Mouse (Mus musculus) heart, embryonic 14.5 days (tissue): Measurements from ENCODE around the gene Ncoa1. TPM values are rescaled to one million over a fixed set of nuclear protein-coding genes. Genes with fewer than 3 reads are reported as not detected.
"Not testable (repeated sequence)": the region's sequence is repeated elsewhere in the genome, so short reads cannot be mapped to it uniquely, and the experiment has no call there.

Experiments used
- ATAC-seq: fragments of 200-750 bp; cut with Nextera tagmentation; 2 replicates; pipeline ENCODE4 v1.8.0; 2017; ENCODE audit warnings: low read depth, moderate TSS enrichment; ENCODE audit not compliant: insufficient number of reproducible peaks, insufficient read depth, low FRiP score
- H3K27ac ChIP-seq, 2 experiments: fragments of 200-500 bp in 1 of 2; fragments of 300-500 bp in 1 of 2; sonication (generic) in 1 of 2; replicated peaks in 1 of 2; 2 replicates each; pipeline ENCODE4 v1.5.1; 2012 to 2014; ENCODE audit warnings: low read depth in 2 of 2, low read length in 2 of 2, control low read depth in 1 of 2, mild to moderate bottlenecking in 1 of 2, mixed read lengths in 1 of 2; ENCODE audit not compliant: control insufficient read depth in 1 of 2, insufficient read depth in 1 of 2
- H3K27me3 ChIP-seq: fragments of 300-500 bp; sonication (generic); 2 replicates; pipeline ENCODE4 v1.6.1; 2014; ENCODE audit warnings: mild to moderate bottlenecking, low read length, control low read depth; ENCODE audit not compliant: control insufficient read depth, insufficient read depth
- H3K36me3 ChIP-seq: fragments of 300-500 bp; sonication (generic); 2 replicates; pipeline ENCODE4 v1.6.1; 2014; ENCODE audit warnings: mild to moderate bottlenecking, control low read depth, low read length, mixed read lengths; ENCODE audit not compliant: control insufficient read depth, insufficient read depth
- H3K4me1 ChIP-seq, 2 experiments: fragments of 200-500 bp in 1 of 2; fragments of 300-500 bp in 1 of 2; sonication (generic) in 1 of 2; 2 replicates each; pipeline ENCODE4 v1.6.1; 2012 to 2014; ENCODE audit warnings: low read length in 2 of 2, control low read depth in 1 of 2, mixed read lengths in 1 of 2; ENCODE audit not compliant: control insufficient read depth in 2 of 2, insufficient read depth in 2 of 2
- H3K4me2 ChIP-seq: fragments of 300-500 bp; sonication (generic); 2 replicates; pipeline ENCODE4 v1.6.1; 2014; ENCODE audit warnings: mild to moderate bottlenecking, low read length
- H3K4me3 ChIP-seq, 2 experiments: fragments of 200-500 bp in 1 of 2; fragments of 300-500 bp in 1 of 2; sonication (generic) in 1 of 2; 2 replicates each; pipeline ENCODE4 v1.5.1; 2012 to 2014; ENCODE audit warnings: low read length in 2 of 2, mild to moderate bottlenecking in 2 of 2, control low read depth in 1 of 2, low read depth in 1 of 2, moderate library complexity in 1 of 2; ENCODE audit not compliant: control insufficient read depth in 1 of 2, insufficient read depth in 1 of 2
- H3K9ac ChIP-seq: fragments of 300-500 bp; sonication (generic); 2 replicates; pipeline ENCODE4 v1.6.1; 2014; ENCODE audit warnings: mild to moderate bottlenecking, low read length
- H3K9me3 ChIP-seq: fragments of 300-500 bp; sonication (generic); 2 replicates; pipeline ENCODE4 v1.6.1; 2016; ENCODE audit warnings: low read length, control low read depth; ENCODE audit not compliant: control insufficient read depth
- WGBS: fragments of 180-500 bp; shearing (Covaris S2); extraction: QIAGEN DNeasy Blood & Tissue Kit; methylation state at CpG from one replicate; pipeline ENCODE4 v1.1.7; 2014; 5-methylcytosine and 5-hydroxymethylcytosine counted together
- polyA plus RNA-seq: library from polyadenylated mRNA; unstranded; fragments of >200 nt; fragmentation: Nextera tagmentation; extraction: Ambion mirVana; gene quantifications from 2 replicates; pipeline ENCODE4 v1.2.1, GENCODE M21; 2014

The Ncoa1 gene
- polyA plus RNA-seq, 1 experiment from 2014 or later, result 14.7 TPM

DNA sequence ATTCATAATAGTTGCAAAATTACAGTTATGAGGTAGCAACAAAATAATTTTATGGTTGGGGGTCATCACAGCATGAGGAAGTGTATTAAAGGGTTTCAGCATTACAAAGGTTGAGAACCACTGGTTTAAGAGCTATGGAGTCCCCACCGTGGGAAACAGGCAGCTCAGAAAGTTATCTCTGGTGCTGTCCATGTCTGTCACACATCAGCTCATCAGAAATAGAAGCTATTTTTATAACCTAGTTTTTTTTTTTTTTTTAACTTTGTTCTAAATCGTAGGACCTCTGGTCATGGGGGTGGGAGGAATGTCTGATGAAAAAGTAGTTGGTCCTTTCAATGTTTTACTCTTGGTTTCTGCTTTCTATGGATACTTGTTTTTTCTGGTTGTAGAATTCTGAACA is 233.2 kb downstream of the Ncoa1 start:
- Histone ChIP-seq H3K36me3 (peaks cover 7% of the 10 kb centered on the region), H3K4me3 (no peak overlapping the region), H3K9me3 (no peaks in the 10 kb centered on the region), H3K27me3 (no peaks in the 10 kb centered on the region), H3K9ac (no peak overlapping the region), H3K4me2 (no peak overlapping the region), H3K27ac (no peak overlapping the region), H3K4me1 (peaks cover 7 to 20% of the 10 kb centered on the region in 2 experiments)
- WGBS, result 18% methylated on average over 2 of the region's 2 CpGs
- ATAC-seq, result no peak

DNA sequence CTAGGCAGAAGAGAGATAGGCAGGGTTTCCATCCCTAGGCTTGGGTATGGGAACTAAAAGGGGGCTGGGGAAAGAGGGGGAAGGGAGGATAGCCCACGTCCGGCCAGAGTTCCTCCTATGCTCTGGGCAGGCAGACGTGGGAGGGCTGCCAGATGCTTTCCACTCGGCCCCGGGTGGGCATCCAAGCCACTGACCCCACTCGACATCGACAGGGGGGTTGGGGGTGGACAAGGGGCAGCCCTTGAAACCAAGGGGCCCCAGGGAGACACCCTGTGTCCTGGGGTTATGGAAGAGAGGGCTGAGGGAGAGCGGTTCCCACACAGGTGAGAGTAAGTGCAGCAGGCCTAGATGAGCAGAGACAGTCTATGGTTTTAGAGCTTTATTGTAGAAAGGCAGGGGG is 236.7 kb downstream of the Ncoa1 start:
- H3K4me3 ChIP-seq, H3K9ac ChIP-seq, H3K27me3 ChIP-seq, ATAC-seq, H3K4me2 ChIP-seq, H3K9me3 ChIP-seq: not testable (repeated sequence)
- Histone ChIP-seq H3K27ac (peak overlapping the region; percentile 33; a peak in 1 of 4 replicates), H3K36me3 (peaks cover 12% of the 10 kb centered on the region; the same call in 1 of the 2 replicates), H3K4me1 (peaks cover 7 to 20% of the 10 kb centered on the region in 2 experiments)
- 56% methylated on average over 8 of the region's 8 CpGs for WGBS

DNA sequence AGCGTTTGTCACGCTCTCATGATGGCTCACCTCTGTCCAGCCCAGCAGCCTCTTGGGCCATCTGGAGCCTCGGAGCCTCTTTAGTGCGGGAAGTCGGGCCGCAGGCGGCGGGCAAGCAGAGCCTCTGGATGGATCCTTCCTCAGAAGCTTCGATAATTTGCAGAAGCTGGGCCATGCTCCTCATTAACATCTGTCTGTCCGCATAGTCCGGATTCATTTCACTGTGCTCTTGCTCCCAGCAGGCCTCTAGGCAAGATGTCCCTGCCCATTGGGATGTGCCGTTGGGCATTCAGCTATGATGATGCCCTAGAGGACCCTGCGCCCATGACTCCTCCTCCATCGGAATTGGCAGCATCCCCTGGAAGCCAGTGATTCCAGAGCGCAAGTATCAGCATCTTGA is 239.5 kb downstream of the Ncoa1 start:
- 89% methylated on average over 15 of the region's 15 CpGs for WGBS
- no peak for ATAC-seq
- H3K27me3 ChIP-seq, result no peaks in the 10 kb centered on the region
- H3K4me3 ChIP-seq, result no peak overlapping the region
- H3K9me3 ChIP-seq, result no peaks in the 10 kb centered on the region
- H3K27ac ChIP-seq, result no peak overlapping the region
- peaks cover 12% of the 10 kb centered on the region; the same call in 1 of the 2 replicates for H3K36me3 ChIP-seq
- no peak overlapping the region for H3K4me2 ChIP-seq
- peaks cover 7 to 14% of the 10 kb centered on the region in 2 experiments for H3K4me1 ChIP-seq
- no peak overlapping the region for H3K9ac ChIP-seq

DNA sequence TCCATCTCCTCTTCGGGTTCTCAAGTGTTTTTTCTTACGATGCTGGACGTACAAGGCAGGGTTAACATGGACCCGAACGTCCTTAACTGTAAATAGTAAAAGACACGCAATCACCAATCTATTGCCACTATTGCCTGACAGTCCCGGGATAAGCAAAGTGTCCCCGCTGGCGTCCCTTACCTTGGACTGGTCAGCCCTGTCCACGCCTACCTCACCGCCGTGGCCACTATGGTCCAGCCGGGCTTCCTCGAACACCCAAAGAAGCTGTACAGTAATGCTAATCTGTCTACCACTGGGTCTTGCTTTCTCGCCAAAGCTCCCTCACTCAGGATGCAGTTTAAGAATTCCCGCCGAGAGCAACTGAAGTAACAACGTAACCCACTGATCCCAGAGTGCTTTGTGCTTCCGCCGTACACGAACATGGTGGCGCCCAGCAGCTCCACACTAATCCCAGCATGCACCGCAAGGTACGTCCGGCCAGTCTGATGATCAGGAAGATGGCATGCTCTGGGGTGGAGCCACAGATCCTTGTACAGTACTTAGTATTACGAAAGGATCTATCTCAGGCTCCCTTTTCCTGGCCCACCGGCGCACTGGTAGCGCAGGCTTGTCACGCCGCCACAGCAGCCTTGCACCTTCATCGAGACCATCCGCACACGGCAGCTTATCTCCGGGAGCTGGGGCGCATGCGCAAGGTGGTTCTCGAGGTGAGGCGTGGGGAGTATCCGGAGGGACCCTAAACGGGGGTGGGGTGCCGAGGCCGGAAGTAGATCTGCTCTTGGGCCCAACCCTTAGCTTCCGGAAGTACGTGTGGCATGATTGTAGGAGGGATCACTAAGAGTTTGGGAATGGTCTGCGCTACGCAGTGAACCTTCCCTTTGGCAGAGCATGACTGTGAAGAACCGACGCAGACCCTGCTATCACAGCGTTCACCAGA is 243.1 kb downstream of the Ncoa1 start, which contains the start of the genes Ptrhd1 and Cenpo:
TSS of gene Ptrhd1 (plus strand) at position 456 of the 937 bp plus-strand sequence.
TSS of gene Cenpo (minus strand) at position 723 of the 937 bp plus-strand sequence.
- Histone ChIP-seq H3K4me2 (peak within 1 kb of the TSS; percentile 63), H3K9me3 (no peaks in the 10 kb centered on the region), H3K27ac (peak within 1 kb of the TSS; percentile 89 to 94), H3K4me1 (peaks cover 0 to 3% of the 10 kb centered on the region in 2 experiments; a peak in 1 of 4 replicates), H3K4me3 (peak within 1 kb of the TSS; percentile 66 to 67), H3K9ac (peak within 1 kb of the TSS; percentile 69), H3K27me3 (no peaks in the 10 kb centered on the region), H3K36me3 (peaks cover 28% of the 10 kb centered on the region)
- peak; percentile 94 for ATAC-seq
- WGBS, result under 1% methylated on average over 50 of the region's 50 CpGs

DNA sequence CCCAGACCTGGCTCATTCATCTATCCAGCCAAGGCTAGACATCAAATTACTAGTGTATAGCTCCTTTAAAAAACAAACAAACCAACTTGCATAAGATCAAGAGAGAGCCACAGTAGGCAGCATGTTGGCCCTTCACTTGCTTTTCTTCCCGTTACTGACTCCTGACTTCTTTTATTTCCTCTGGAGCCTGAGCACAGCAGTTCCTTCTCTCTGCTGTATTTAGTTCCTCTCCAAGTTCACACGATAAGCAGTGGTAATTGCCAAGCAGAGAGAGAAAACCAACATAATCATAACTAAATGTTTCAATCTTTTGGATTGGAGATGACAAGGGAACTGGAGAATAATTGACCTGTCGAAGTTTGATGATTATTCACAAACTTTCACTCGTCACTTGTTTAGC is 244.2 kb downstream of the Ncoa1 start:
- H3K4me1 ChIP-seq, result peaks cover 0 to 3% of the 10 kb centered on the region in 2 experiments; a peak in 1 of 4 replicates
- H3K27ac ChIP-seq, result no peak overlapping the region
- peaks cover 28% of the 10 kb centered on the region for H3K36me3 ChIP-seq
- peak overlapping the region; percentile 63 for H3K4me2 ChIP-seq
- H3K4me3 ChIP-seq, result peak overlapping the region in 1 of 2 experiments; percentile 66; a peak in 2 of 4 replicates
- no peaks in the 10 kb centered on the region for H3K9me3 ChIP-seq
- WGBS, result 46% methylated on average over 4 of the region's 4 CpGs
- no peak for ATAC-seq
- H3K9ac ChIP-seq, result peak overlapping the region; percentile 69
- no peaks in the 10 kb centered on the region for H3K27me3 ChIP-seq

DNA sequence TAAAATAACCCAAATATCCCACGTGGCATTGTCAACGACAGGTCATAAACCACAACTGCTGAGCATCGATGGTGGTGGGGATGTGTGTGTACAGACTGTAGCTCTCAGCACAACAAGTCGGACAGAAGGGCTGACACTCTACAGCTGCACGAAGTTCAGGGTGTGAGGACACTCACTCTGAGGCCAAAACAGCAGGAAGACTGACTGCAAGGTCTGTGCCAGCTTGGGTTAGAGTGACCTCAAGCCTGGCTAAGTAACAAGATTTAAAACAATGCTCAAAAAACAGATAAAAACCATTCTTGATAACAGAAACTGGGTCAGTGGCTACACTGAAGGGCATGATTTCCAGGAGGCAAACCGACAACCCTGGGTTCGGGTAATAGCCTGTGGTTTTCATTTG is 246.8 kb downstream of the Ncoa1 start:
- 88% methylated on average over 7 of the region's 7 CpGs for WGBS
- Histone ChIP-seq H3K36me3 (peaks cover 45% of the 10 kb centered on the region), H3K9me3 (no peaks in the 10 kb centered on the region)

DNA sequence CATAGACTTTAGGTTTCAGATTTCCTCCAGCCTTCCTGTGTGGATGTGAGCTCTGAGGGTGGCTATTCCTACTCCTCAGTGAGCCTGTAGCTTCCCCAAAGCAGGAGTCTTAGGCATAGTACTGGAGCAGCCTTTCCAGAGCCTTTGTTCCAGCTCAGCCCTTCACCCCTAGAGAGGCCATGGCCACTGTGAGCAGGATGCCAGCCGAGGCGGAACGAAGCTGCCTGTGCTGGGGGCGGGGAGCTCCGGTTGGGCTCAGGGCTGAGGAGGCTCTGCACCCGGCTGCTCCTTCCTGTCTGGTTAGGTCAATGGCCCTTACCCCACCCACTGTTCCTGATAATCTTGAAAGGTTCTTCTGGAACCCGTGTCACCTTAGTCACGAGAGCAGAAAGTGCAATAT is 264.1 kb downstream of the Ncoa1 start:
- no peaks in the 10 kb centered on the region for H3K27me3 ChIP-seq
- H3K27ac ChIP-seq, result no peak overlapping the region
- no peaks in the 10 kb centered on the region; a peak in 1 of 4 replicates for H3K4me1 ChIP-seq
- 59% methylated on average over 8 of the region's 8 CpGs for WGBS
- H3K36me3 ChIP-seq, result peaks cover 67% of the 10 kb centered on the region
- H3K9me3 ChIP-seq, result no peaks in the 10 kb centered on the region
- no peak overlapping the region for H3K4me3 ChIP-seq
- no peak overlapping the region for H3K4me2 ChIP-seq
- H3K9ac ChIP-seq, result no peak overlapping the region
- ATAC-seq, result no peak

More for the DNA sequence above, 246.8 kb downstream of the Ncoa1 start:
- H3K9ac ChIP-seq, result no peak overlapping the region
- no peak overlapping the region for H3K27ac ChIP-seq
- ATAC-seq, result no peak
- H3K4me2 ChIP-seq, result no peak overlapping the region
- no peak overlapping the region for H3K4me3 ChIP-seq
- H3K27me3 ChIP-seq, result no peaks in the 10 kb centered on the region
- H3K4me1 ChIP-seq, result peaks cover 0 to 3% of the 10 kb centered on the region in 2 experiments; a peak in 1 of 4 replicates
